ENCODE assay signal across 27 mouse cellular contexts in the genomic region with DNA sequence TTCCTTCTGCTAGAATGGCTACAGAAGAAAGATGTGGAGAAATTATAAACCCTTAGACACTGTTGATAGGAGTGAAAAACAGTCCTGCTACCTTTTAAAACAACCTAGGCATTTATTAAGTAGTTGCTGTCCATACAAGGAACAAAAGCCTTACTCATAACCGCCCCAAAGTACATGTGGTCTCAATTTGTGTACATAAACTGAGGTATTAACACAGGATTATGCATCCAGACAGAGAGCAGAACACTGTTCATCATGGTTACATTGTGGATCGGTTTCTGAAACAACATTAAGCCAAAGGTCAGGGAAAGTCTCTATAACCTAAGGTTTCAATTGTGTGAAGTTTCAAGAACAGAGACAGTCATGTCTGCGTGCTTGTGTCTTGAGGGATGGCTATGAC. TPM values are rescaled to one million over a fixed set of nuclear protein-coding genes. Genes with fewer than 3 reads are reported as not detected.
DNase-seq lines count a peak whose midpoint lies in the region; ATAC-seq and TF ChIP-seq lines count a peak whose summit lies in the region.
"Had no signal": no experiment of that assay in that cellular context is flagged by ENCODE, and none has a peak within 500 bp of the region (broad histone marks: within the 10 kb centered on the region; RNA-seq: fewer than 3 reads in every experiment).

No protein-coding gene starts in this region.

- TF ChIP-seq CTCF in bone marrow, adult 2 months (IDR thresholded peaks at IDR 0.05; ENCODE audit: control insufficient read depth, insufficient read depth, low read length), result no peak
- TF ChIP-seq CTCF in hindbrain, postnatal 0 days (IDR thresholded peaks at IDR 0.05; ENCODE audit: low read depth), result no peak

- DNase-seq in embryonic facial prominence, embryonic 11.5 days (ENCODE audit: low spot score), result peak; percentile 69
- DNase-seq in embryonic facial prominence, embryonic 10.5 days (ENCODE audit: low spot score), result no peak
- peak; percentile 59 for DNase-seq in forelimb bud, embryonic 11.5 days (ENCODE audit: low read depth, low spot score)
- no peak for DNase-seq in cerebellum, adult 8-10 months
- DNase-seq in thymus, postnatal 10 days (ENCODE audit: low spot score in 2 of 2), result no peak
- DNase-seq in hindbrain, postnatal 0 days (ENCODE audit: low spot score), result no peak
- DNase-seq: adrenal gland, postnatal 36 days; cerebellum, adult 9-10 months; heart, postnatal 14 days; kidney, postnatal 4 days; layer of hippocampus, adult 9-11 months; liver, embryonic 13.5 days; lung, embryonic 14.5 days; lung, postnatal 14 days; right cerebral cortex, postnatal 25 days; thymus, adult 18-20 months had no signal

- no peaks in the 10 kb centered on the region for H3K36me3 ChIP-seq in embryonic facial prominence, embryonic 11.5 days (replicated peaks; ENCODE audit: control insufficient read depth, insufficient read depth, low read depth, low read length)
- peaks cover 5% of the 10 kb centered on the region for H3K36me3 ChIP-seq in embryonic facial prominence, embryonic 10.5 days (replicated peaks)
- H3K36me3 ChIP-seq in limb, embryonic 12.5 days, result peaks cover under 1% of the 10 kb centered on the region
- H3K36me3 ChIP-seq in hindbrain, postnatal 0 days (ENCODE audit: insufficient read depth, low read length), result no peaks in the 10 kb centered on the region
- H3K36me3 ChIP-seq: hindbrain, embryonic 15.5 days; intestine, embryonic 15.5 days; limb, embryonic 13.5 days; liver, embryonic 13.5 days had no signal

- H3K9ac ChIP-seq in embryonic facial prominence, embryonic 11.5 days (replicated peaks; ENCODE audit: low read length), result no peak overlapping the region
- no peak overlapping the region for H3K9ac ChIP-seq in limb, embryonic 12.5 days (replicated peaks)
- no peak overlapping the region for H3K9ac ChIP-seq in hindbrain, postnatal 0 days (replicated peaks; ENCODE audit: low read length)
- H3K9ac ChIP-seq: hindbrain, embryonic 15.5 days; intestine, embryonic 15.5 days; limb, embryonic 13.5 days; liver, embryonic 13.5 days; lung, embryonic 14.5 days had no signal

- no peak overlapping the region for H3K4me2 ChIP-seq in embryonic facial prominence, embryonic 11.5 days (ENCODE audit: low read depth, low read length)
- H3K4me2 ChIP-seq in limb, embryonic 12.5 days, result 0 out of 2 replicates have a peak overlapping the region, but pooled peaks have one; percentile 11
- H3K4me2 ChIP-seq in hindbrain, postnatal 0 days (ENCODE audit: low read depth, low read length), result no peak overlapping the region
- H3K4me2 ChIP-seq: hindbrain, embryonic 15.5 days; intestine, embryonic 15.5 days; limb, embryonic 13.5 days; liver, embryonic 13.5 days; lung, embryonic 14.5 days had no signal

- no peaks in the 10 kb centered on the region for H3K4me1 ChIP-seq in embryonic facial prominence, embryonic 11.5 days (ENCODE audit: control insufficient read depth, insufficient read depth, low read length)
- H3K4me1 ChIP-seq in embryonic facial prominence, embryonic 10.5 days, result peaks cover 24% of the 10 kb centered on the region
- peaks cover 10% of the 10 kb centered on the region for H3K4me1 ChIP-seq in bone marrow, adult 2 months (ENCODE audit: control insufficient read depth, insufficient read depth, low read length)
- peaks cover 34% of the 10 kb centered on the region for H3K4me1 ChIP-seq in limb, embryonic 12.5 days (replicated peaks)
- no peaks in the 10 kb centered on the region for H3K4me1 ChIP-seq in hindbrain, postnatal 0 days (ENCODE audit: insufficient read depth, low read length)
- H3K4me1 ChIP-seq: hindbrain, embryonic 15.5 days had no signal

- no peak for ATAC-seq in embryonic facial prominence, embryonic 11.5 days (replicated peaks; ENCODE audit: insufficient number of reproducible peaks, low FRiP score, low TSS enrichment, low read depth)
- ATAC-seq in limb, embryonic 12.5 days (ENCODE audit: insufficient number of reproducible peaks, insufficient read depth, low FRiP score, low TSS enrichment, low read depth), result no peak
- ATAC-seq in hindbrain, postnatal 0 days, result no peak
- ATAC-seq: forebrain, embryonic 16.5 days; intestine, embryonic 15.5 days; midbrain, embryonic 16.5 days had no signal

- 45% methylated on average over 3 of the region's 3 CpGs for WGBS in embryonic facial prominence, embryonic 11.5 days
- WGBS in embryonic facial prominence, embryonic 10.5 days, result 56% methylated on average over 3 of the region's 3 CpGs
- 57% methylated on average over 3 of the region's 3 CpGs for WGBS in bone marrow, adult 2 months
- 33% methylated on average over 3 of the region's 3 CpGs for WGBS in limb, embryonic 12.5 days
- 79% methylated on average over 3 of the region's 3 CpGs for WGBS in hindbrain, postnatal 0 days

- no peak for TF ChIP-seq POLR2A in bone marrow, adult 2 months (IDR thresholded peaks at IDR 0.05; ENCODE audit: borderline replicate concordance, control insufficient read depth, low read depth, low read length)

- no peak overlapping the region for H3K27ac ChIP-seq in embryonic facial prominence, embryonic 11.5 days (replicated peaks; ENCODE audit: low read depth, low read length)
- no peak overlapping the region for H3K27ac ChIP-seq in embryonic facial prominence, embryonic 10.5 days (replicated peaks)
- H3K27ac ChIP-seq in bone marrow, adult 2 months (ENCODE audit: control insufficient read depth, insufficient read depth, low read depth, low read length, poor library complexity), result peak overlapping the region; percentile 70; the same call in 1 of the 2 replicates
- H3K27ac ChIP-seq in limb, embryonic 12.5 days, result peak overlapping the region; percentile 80
- no peak overlapping the region for H3K27ac ChIP-seq in hindbrain, postnatal 0 days
- H3K27ac ChIP-seq: hindbrain, embryonic 10.5 days; hindbrain, embryonic 15.5 days; intestine, embryonic 15.5 days; limb, embryonic 13.5 days; liver, embryonic 13.5 days; midbrain, embryonic 10.5 days; stomach, postnatal 0 days had no signal

- no peak overlapping the region for H3K4me3 ChIP-seq in embryonic facial prominence, embryonic 11.5 days (ENCODE audit: low read depth, low read length)
- no peak overlapping the region for H3K4me3 ChIP-seq in embryonic facial prominence, embryonic 10.5 days
- H3K4me3 ChIP-seq in bone marrow, adult 2 months (replicated peaks; ENCODE audit: control insufficient read depth, low read depth, low read length), result no peak overlapping the region
- no peak overlapping the region for H3K4me3 ChIP-seq in limb, embryonic 12.5 days (replicated peaks)
- H3K4me3 ChIP-seq in hindbrain, postnatal 0 days (ENCODE audit: low read length), result no peak overlapping the region
- H3K4me3 ChIP-seq: erythroblast, embryonic 14.5 days; hindbrain, embryonic 10.5 days; hindbrain, embryonic 15.5 days; intestine, embryonic 15.5 days; limb, embryonic 13.5 days; liver, embryonic 13.5 days; midbrain, embryonic 10.5 days had no signal

- no peaks in the 10 kb centered on the region for H3K9me3 ChIP-seq in embryonic facial prominence, embryonic 11.5 days (replicated peaks; ENCODE audit: control insufficient read depth, low read length)
- no peaks in the 10 kb centered on the region for H3K9me3 ChIP-seq in embryonic facial prominence, embryonic 10.5 days
- H3K9me3 ChIP-seq in limb, embryonic 12.5 days, result no peaks in the 10 kb centered on the region
- no peaks in the 10 kb centered on the region for H3K9me3 ChIP-seq in hindbrain, postnatal 0 days (ENCODE audit: low read length)
- H3K9me3 ChIP-seq: hindbrain, embryonic 10.5 days; hindbrain, embryonic 15.5 days; intestine, embryonic 15.5 days; limb, embryonic 13.5 days; liver, embryonic 13.5 days; midbrain, embryonic 10.5 days had no signal

- no peaks in the 10 kb centered on the region for H3K27me3 ChIP-seq in embryonic facial prominence, embryonic 11.5 days (ENCODE audit: control insufficient read depth, insufficient read depth, low read length)
- no peaks in the 10 kb centered on the region for H3K27me3 ChIP-seq in embryonic facial prominence, embryonic 10.5 days (replicated peaks; ENCODE audit: low read depth, poor library complexity, severe bottlenecking)
- H3K27me3 ChIP-seq in limb, embryonic 12.5 days, result no peaks in the 10 kb centered on the region
- no peaks in the 10 kb centered on the region for H3K27me3 ChIP-seq in hindbrain, postnatal 0 days (ENCODE audit: insufficient read depth, low read length)
- H3K27me3 ChIP-seq: hindbrain, embryonic 15.5 days; intestine, embryonic 15.5 days; limb, embryonic 13.5 days; liver, embryonic 13.5 days had no signal

RNA-seq across cellular contexts. Expression of gene Maea, which starts 17.7 kb away (rescaled TPM):
- polyA plus RNA-seq in embryonic facial prominence, embryonic 11.5 days (2014; fragmentation: Nextera tagmentation; extraction: Ambion mirVana), result 136 and 144 TPM in 2 replicates
- polyA plus RNA-seq in embryonic facial prominence, embryonic 10.5 days (2016; fragmentation: Nextera tagmentation; extraction: Ambion mirVana), result 154 and 163 TPM in 2 replicates
- 20.2 and 32.3 TPM in 2 replicates for polyA plus RNA-seq in bone marrow, adult 2 months (2011; ENCODE audit: insufficient read depth, insufficient read length, low replicate concordance, missing spikeins)
- 135 and 141 TPM in 2 replicates for polyA plus RNA-seq in limb, embryonic 12.5 days (2016; fragmentation: Nextera tagmentation; extraction: Ambion mirVana)
- 130 and 131 TPM in 2 replicates for total RNA-seq in hindbrain, postnatal 0 days (2014; rRNA removed)
- 119 and 127 TPM in 2 replicates for polyA plus RNA-seq in hindbrain, postnatal 0 days (2015; fragmentation: Nextera tagmentation; extraction: Ambion mirVana)

RNA-seq across cellular contexts. Expression of gene Uvssa, which starts 25.3 kb away (rescaled TPM):
- polyA plus RNA-seq in embryonic facial prominence, embryonic 11.5 days (2014; fragmentation: Nextera tagmentation; extraction: Ambion mirVana), result 6.4 and 7.3 TPM in 2 replicates
- polyA plus RNA-seq in embryonic facial prominence, embryonic 10.5 days (2016; fragmentation: Nextera tagmentation; extraction: Ambion mirVana), result 7.7 and 8.8 TPM in 2 replicates
- polyA plus RNA-seq in bone marrow, adult 2 months (2011; ENCODE audit: insufficient read depth, insufficient read length, low replicate concordance, missing spikeins), result 7.7 and 8.0 TPM in 2 replicates
- polyA plus RNA-seq in limb, embryonic 12.5 days (2016; fragmentation: Nextera tagmentation; extraction: Ambion mirVana), result 11.1 and 12.1 TPM in 2 replicates
- 7.7 and 8.7 TPM in 2 replicates for total RNA-seq in hindbrain, postnatal 0 days (2014; rRNA removed)
- polyA plus RNA-seq in hindbrain, postnatal 0 days (2015; fragmentation: Nextera tagmentation; extraction: Ambion mirVana), result 8.1 and 8.5 TPM in 2 replicates

Comparison
In these comparisons a context has a peak if more than half of its experiments do, and no peak if none do; other contexts are left out.
1. DNase-seq: peak in embryonic facial prominence, embryonic 11.5 days (single experiment) and forelimb bud, embryonic 11.5 days (single experiment); none in embryonic facial prominence, embryonic 10.5 days (single experiment), cerebellum, adult 8-10 months (single experiment), thymus, postnatal 10 days (0 of 2) and hindbrain, postnatal 0 days (single experiment).
2. H3K27ac ChIP-seq: peak in bone marrow, adult 2 months (single experiment) and limb, embryonic 12.5 days (single experiment); none in embryonic facial prominence, embryonic 11.5 days (single experiment), embryonic facial prominence, embryonic 10.5 days (single experiment) and hindbrain, postnatal 0 days (single experiment).